Mouse (Mus musculus): Measurements from ENCODE around the gene Tnpo1.
A peak's percentile ranks its signal among the peaks of the same experiment; 100 is the strongest.
"Not testable (repeated sequence)": the region's sequence is repeated elsewhere in the genome, so short reads cannot be mapped to it uniquely, and the experiment has no call there.

Tnpo1 gene

GRCm38 (mm10) chr13:98817766-98818165 is 108.4 kb downstream of the Tnpo1 start:
- DNase-seq (ENCODE audit: low spot score), result no peak

GRCm38 (mm10) chr13:98816981-98817660 is 109.1 kb downstream of the Tnpo1 start:
- DNase-seq (ENCODE audit: low spot score), result not testable (repeated sequence)

- no peak for DNase-seq (ENCODE audit: low spot score)
Measured at GRCm38 (mm10) chr13:98816571-98816970, 109.6 kb downstream of the Tnpo1 start.

GRCm38 (mm10) chr13:98815147-98815785 is 110.9 kb downstream of the Tnpo1 start, which contains the start of gene Fcho2:
Gene Fcho2, minus strand, starts transcription at chr13:98815449.
- DNase-seq (ENCODE audit: low spot score), result peak; percentile 98

- DNase-seq (ENCODE audit: low spot score), result peak; percentile 57
Measured at GRCm38 (mm10) chr13:98814275-98815040, 111.7 kb downstream of the Tnpo1 start.

- no peak for DNase-seq (ENCODE audit: low spot score)
Measured at GRCm38 (mm10) chr13:98813596-98814274, 112.4 kb downstream of the Tnpo1 start.

GRCm38 (mm10) chr13:98813167-98813566 is 113.0 kb downstream of the Tnpo1 start:
- DNase-seq (ENCODE audit: low spot score), result no peak

- no peak for DNase-seq (ENCODE audit: low spot score)
Measured at GRCm38 (mm10) chr13:98812285-98812684, 113.9 kb downstream of the Tnpo1 start.

GRCm38 (mm10) chr13:98810143-98810542 is 116.0 kb downstream of the Tnpo1 start:
- no peak for DNase-seq (ENCODE audit: low spot score)

- no peak for DNase-seq (ENCODE audit: low spot score)
Measured at GRCm38 (mm10) chr13:98809087-98809486, 117.1 kb downstream of the Tnpo1 start.

GRCm38 (mm10) chr13:98804480-98804879 is 121.7 kb downstream of the Tnpo1 start:
- DNase-seq (ENCODE audit: low spot score), result no peak

GRCm38 (mm10) chr13:98803699-98804098 is 122.5 kb downstream of the Tnpo1 start:
- no peak for DNase-seq (ENCODE audit: low spot score)

GRCm38 (mm10) chr13:98802957-98803356 is 123.2 kb downstream of the Tnpo1 start:
- no peak for DNase-seq (ENCODE audit: low spot score)

- DNase-seq (ENCODE audit: low spot score), result no peak
Measured at GRCm38 (mm10) chr13:98795511-98795910, 130.7 kb downstream of the Tnpo1 start.

GRCm38 (mm10) chr13:98792864-98793263 is 133.3 kb downstream of the Tnpo1 start:
- no peak for DNase-seq (ENCODE audit: low spot score)

- DNase-seq (ENCODE audit: low spot score), result no peak
Measured at GRCm38 (mm10) chr13:98791693-98792092, 134.5 kb downstream of the Tnpo1 start.
